Mouse (Mus musculus): ENCODE data around the gene Zfp706. TPM values are rescaled to one million over a fixed set of nuclear protein-coding genes. Genes with fewer than 3 reads are reported as not detected.
A peak's percentile ranks its signal among the peaks of the same experiment; 100 is the strongest.
"Not testable (repeated sequence)": the region's sequence is repeated elsewhere in the genome, so short reads cannot be mapped to it uniquely, and the experiment has no call there.

Zfp706 gene
- polyA plus RNA-seq, 1 experiment from 2014 or later: 448 TPM

- Histone ChIP-seq H3K27me3 (no peaks in the 10 kb centered on the region), H3K36me3 (peaks cover 26% of the 10 kb centered on the region)
- no peak; the same call in none of the 2 replicates for ATAC-seq (ENCODE audit: low FRiP score, low read depth)
Observed at GRCm38 (mm10) chr15:37006475-37007164, 953 bp downstream of the Zfp706 start.

GRCm38 (mm10) chr15:37005793-37006474 lies 1.6 kb downstream of the Zfp706 start:
- no peaks in the 10 kb centered on the region for H3K27me3 ChIP-seq
- peaks cover 32% of the 10 kb centered on the region for H3K36me3 ChIP-seq
- no peaks in the 10 kb centered on the region for H3K9me3 ChIP-seq
- H3K27ac ChIP-seq: peak overlapping the region; percentile 95; the same call in 1 of the 2 replicates
- WGBS: 42% methylated on average over 7 of the region's 7 CpGs
- ATAC-seq (ENCODE audit: low FRiP score, low read depth): no peak
- peak overlapping the region; percentile 95 for H3K4me3 ChIP-seq
- peak overlapping the region; percentile 99 for H3K9ac ChIP-seq
- H3K4me2 ChIP-seq (replicated peaks): peak overlapping the region; percentile 65
- H3K4me1 ChIP-seq: peaks cover 22% of the 10 kb centered on the region

More at GRCm38 (mm10) chr15:37006475-37007164, 953 bp downstream of the Zfp706 start:
- peak overlapping the region; percentile 95 for H3K4me3 ChIP-seq
- H3K9ac ChIP-seq: peak overlapping the region; percentile 99
- no peaks in the 10 kb centered on the region for H3K9me3 ChIP-seq
- WGBS: under 1% methylated on average over 14 of the region's 48 CpGs
- peaks cover 22% of the 10 kb centered on the region for H3K4me1 ChIP-seq
- H3K27ac ChIP-seq: peak overlapping the region; percentile 95
- H3K4me2 ChIP-seq (replicated peaks): peak overlapping the region; percentile 65

- Histone ChIP-seq H3K4me3 (0 out of 2 replicates have a peak overlapping the region, but pooled peaks have one; percentile 95), H3K4me1 (peaks cover 22% of the 10 kb centered on the region), H3K27ac (no peak overlapping the region), H3K4me2 (replicated peaks) (peak overlapping the region; percentile 65), H3K36me3 (peaks cover 42% of the 10 kb centered on the region), H3K9ac (no peak overlapping the region), H3K9me3 (no peaks in the 10 kb centered on the region), H3K27me3 (no peaks in the 10 kb centered on the region)
- ATAC-seq (ENCODE audit: low FRiP score, low read depth): no peak
- WGBS: 86% methylated on average over 5 of the region's 5 CpGs
Observed at GRCm38 (mm10) chr15:37004858-37005257, 2.7 kb downstream of the Zfp706 start.

GRCm38 (mm10) chr15:37002276-37002675 lies 5.3 kb downstream of the Zfp706 start:
- WGBS: 80% methylated on average over 7 of the region's 7 CpGs
- Histone ChIP-seq H3K36me3 (peaks cover 68% of the 10 kb centered on the region), H3K9ac (no peak overlapping the region), H3K27ac (no peak overlapping the region), H3K4me3 (no peak overlapping the region), H3K4me1 (peaks cover 17% of the 10 kb centered on the region), H3K9me3 (peaks cover 4% of the 10 kb centered on the region), H3K4me2 (replicated peaks) (no peak overlapping the region), H3K27me3 (no peaks in the 10 kb centered on the region)
- ATAC-seq (ENCODE audit: low FRiP score, low read depth): no peak

GRCm38 (mm10) chr15:36999602-37000001 lies 8.0 kb downstream of the Zfp706 start:
- not testable (repeated sequence) for H3K4me3 ChIP-seq; H3K4me1 ChIP-seq; H3K27me3 ChIP-seq; H3K9me3 ChIP-seq; H3K27ac ChIP-seq; H3K4me2 ChIP-seq (replicated peaks); H3K9ac ChIP-seq
- 79% methylated on average over 7 of the region's 7 CpGs for WGBS
- peaks cover 71% of the 10 kb centered on the region for H3K36me3 ChIP-seq
- ATAC-seq (ENCODE audit: low FRiP score, low read depth): peak; percentile 64; the same call in 1 of the 2 replicates

GRCm38 (mm10) chr15:36995166-36995565 lies 12.4 kb downstream of the Zfp706 start:
- peaks cover 35% of the 10 kb centered on the region for H3K36me3 ChIP-seq
- WGBS: 90% methylated on average over 4 of the region's 4 CpGs
- H3K4me2 ChIP-seq (replicated peaks): no peak overlapping the region
- H3K27ac ChIP-seq: no peak overlapping the region
- H3K9me3 ChIP-seq: peaks cover 5% of the 10 kb centered on the region
- H3K4me1 ChIP-seq: no peaks in the 10 kb centered on the region
- no peaks in the 10 kb centered on the region for H3K27me3 ChIP-seq
- H3K4me3 ChIP-seq: no peak overlapping the region
- H3K9ac ChIP-seq: no peak overlapping the region
- no peak for ATAC-seq (ENCODE audit: low FRiP score, low read depth)

- Histone ChIP-seq H3K36me3 (peaks cover 30% of the 10 kb centered on the region), H3K9me3 (peaks cover 5% of the 10 kb centered on the region), H3K9ac (no peak overlapping the region), H3K4me2 (replicated peaks) (no peak overlapping the region), H3K4me3 (no peak overlapping the region), H3K4me1 (no peaks in the 10 kb centered on the region), H3K27ac (no peak overlapping the region), H3K27me3 (no peaks in the 10 kb centered on the region)
- ATAC-seq (ENCODE audit: low FRiP score, low read depth): no peak
- 85% methylated on average over 1 of the region's 1 CpGs for WGBS
Observed at GRCm38 (mm10) chr15:36994665-36995064, 12.9 kb downstream of the Zfp706 start.

GRCm38 (mm10) chr15:36993435-36994178 lies 14.0 kb downstream of the Zfp706 start:
- WGBS: 59% methylated on average over 8 of the region's 8 CpGs
- H3K27ac ChIP-seq: 0 out of 2 replicates have a peak overlapping the region, but pooled peaks have one; percentile 33

GRCm38 (mm10) chr15:36991353-36991752 lies 16.2 kb downstream of the Zfp706 start:
- H3K4me3 ChIP-seq: no peak overlapping the region
- H3K9ac ChIP-seq: no peak overlapping the region
- ATAC-seq (ENCODE audit: low FRiP score, low read depth): no peak
- H3K4me1 ChIP-seq: peaks cover 7% of the 10 kb centered on the region; the same call in 1 of the 2 replicates
- H3K9me3 ChIP-seq: no peaks in the 10 kb centered on the region
- 72% methylated on average over 6 of the region's 6 CpGs for WGBS
- peaks cover 4% of the 10 kb centered on the region; the same call in 1 of the 2 replicates for H3K36me3 ChIP-seq
- no peaks in the 10 kb centered on the region for H3K27me3 ChIP-seq
- H3K4me2 ChIP-seq (replicated peaks): no peak overlapping the region
- H3K27ac ChIP-seq: no peak overlapping the region

More at GRCm38 (mm10) chr15:36993435-36994178, 14.0 kb downstream of the Zfp706 start:
- Histone ChIP-seq H3K4me1 (no peaks in the 10 kb centered on the region), H3K27me3 (no peaks in the 10 kb centered on the region), H3K4me2 (replicated peaks) (no peak overlapping the region), H3K9me3 (peaks cover 5% of the 10 kb centered on the region), H3K9ac (no peak overlapping the region), H3K4me3 (no peak overlapping the region), H3K36me3 (peaks cover 19% of the 10 kb centered on the region)
- ATAC-seq (ENCODE audit: low FRiP score, low read depth): no peak

GRCm38 (mm10) chr15:36989922-36990321 lies 17.7 kb downstream of the Zfp706 start:
- Histone ChIP-seq H3K27me3 (no peaks in the 10 kb centered on the region), H3K27ac (no peak overlapping the region), H3K4me1 (peaks cover 19% of the 10 kb centered on the region), H3K9me3 (no peaks in the 10 kb centered on the region), H3K4me2 (replicated peaks) (no peak overlapping the region), H3K4me3 (no peak overlapping the region), H3K36me3 (no peaks in the 10 kb centered on the region), H3K9ac (no peak overlapping the region)
- ATAC-seq (ENCODE audit: low FRiP score, low read depth): no peak
- WGBS: 88% methylated on average over 11 of the region's 11 CpGs

- Histone ChIP-seq H3K9me3 (no peaks in the 10 kb centered on the region), H3K36me3 (no peaks in the 10 kb centered on the region), H3K27me3 (no peaks in the 10 kb centered on the region), H3K9ac (no peak overlapping the region), H3K27ac (no peak overlapping the region), H3K4me3 (no peak overlapping the region), H3K4me2 (replicated peaks) (no peak overlapping the region), H3K4me1 (peaks cover 23% of the 10 kb centered on the region)
- ATAC-seq (ENCODE audit: low FRiP score, low read depth): no peak
- WGBS: 91% methylated on average over 2 of the region's 2 CpGs
Observed at GRCm38 (mm10) chr15:36988718-36989115, 18.9 kb downstream of the Zfp706 start.
